Mouse (Mus musculus): ENCODE measurements around the gene Trpm7.
"Not testable (repeated sequence)": the region's sequence is repeated elsewhere in the genome, so short reads cannot be mapped to it uniquely, and the experiment has no call there.

The Trpm7 gene

GRCm38 (mm10) chr2:126875871-126876796 is at the start of gene Trpm7:
Trpm7 (minus strand) TSS chr2:126876230.
- peak; percentile 90 for DNase-seq (ENCODE audit: low spot score)

- no peak for DNase-seq (ENCODE audit: low spot score)
Measured at GRCm38 (mm10) chr2:126920358-126921060, 44.5 kb upstream of the Trpm7 start.

- no peak for DNase-seq (ENCODE audit: low spot score)
Measured at GRCm38 (mm10) chr2:126916236-126916635, 40.2 kb upstream of the Trpm7 start.

GRCm38 (mm10) chr2:126914096-126914495 is 38.1 kb upstream of the Trpm7 start:
- DNase-seq (ENCODE audit: low spot score) = no peak

- DNase-seq (ENCODE audit: low spot score) = no peak
Measured at GRCm38 (mm10) chr2:126904162-126904561, 28.1 kb upstream of the Trpm7 start.

- no peak for DNase-seq (ENCODE audit: low spot score)
Measured at GRCm38 (mm10) chr2:126897511-126897910, 21.5 kb upstream of the Trpm7 start.

GRCm38 (mm10) chr2:126896941-126897340 is 20.9 kb upstream of the Trpm7 start:
- DNase-seq (ENCODE audit: low spot score) = no peak

- DNase-seq (ENCODE audit: low spot score) = no peak
Measured at GRCm38 (mm10) chr2:126894245-126894644, 18.2 kb upstream of the Trpm7 start.

- no peak for DNase-seq (ENCODE audit: low spot score)
Measured at GRCm38 (mm10) chr2:126892316-126892715, 16.3 kb upstream of the Trpm7 start.

- no peak for DNase-seq (ENCODE audit: low spot score)
Measured at GRCm38 (mm10) chr2:126891743-126892142, 15.7 kb upstream of the Trpm7 start.

GRCm38 (mm10) chr2:126887141-126887540 is 11.1 kb upstream of the Trpm7 start:
- no peak for DNase-seq (ENCODE audit: low spot score)

- no peak for DNase-seq (ENCODE audit: low spot score)
Measured at GRCm38 (mm10) chr2:126885871-126886270, 9.8 kb upstream of the Trpm7 start.

GRCm38 (mm10) chr2:126882711-126883110 is 6.7 kb upstream of the Trpm7 start:
- DNase-seq (ENCODE audit: low spot score) = not testable (repeated sequence)

- DNase-seq (ENCODE audit: low spot score) = no peak
Measured at GRCm38 (mm10) chr2:126877991-126878390, 2.0 kb upstream of the Trpm7 start.

GRCm38 (mm10) chr2:126875516-126875835 is 554 bp downstream of the Trpm7 start:
- peak; percentile 55 for DNase-seq (ENCODE audit: low spot score)

GRCm38 (mm10) chr2:126874809-126875515 is 1.1 kb downstream of the Trpm7 start:
- DNase-seq (ENCODE audit: low spot score) = no peak

- DNase-seq (ENCODE audit: low spot score) = peak; percentile 46
Measured at GRCm38 (mm10) chr2:126866301-126866700, 9.7 kb downstream of the Trpm7 start.

GRCm38 (mm10) chr2:126865501-126866199 is 10.4 kb downstream of the Trpm7 start:
- peak; percentile 45 for DNase-seq (ENCODE audit: low spot score)

- DNase-seq (ENCODE audit: low spot score) = no peak
Measured at GRCm38 (mm10) chr2:126865026-126865425, 11.0 kb downstream of the Trpm7 start.

- DNase-seq (ENCODE audit: low spot score) = no peak
Measured at GRCm38 (mm10) chr2:126844751-126845150, 31.3 kb downstream of the Trpm7 start.

- DNase-seq (ENCODE audit: low spot score) = no peak
Measured at GRCm38 (mm10) chr2:126838848-126839247, 37.2 kb downstream of the Trpm7 start.

- no peak for DNase-seq (ENCODE audit: low spot score)
Measured at GRCm38 (mm10) chr2:126817414-126817813, 58.6 kb downstream of the Trpm7 start.
